Mouse (Mus musculus) CD4-positive, CD25-positive, alpha-beta regulatory T cell, adult 4 months (primary cell): Measurements from ENCODE around the gene Mael. TPM values are rescaled to one million over a fixed set of nuclear protein-coding genes. Genes with fewer than 3 reads are reported as not detected.

Experiments used
- ATAC-seq: one replicate; pipeline ENCODE4 v1.8.0; 2017
- polyA plus RNA-seq, 2 experiments: library from polyadenylated mRNA; unstranded; fragments of 100-300 nt; shearing (Covaris generic); gene quantifications; one replicate each; pipeline ENCODE4 v1.2.1; 2017

Gene Mael
- polyA plus RNA-seq, 2 experiments from 2014 or later: not detected

GRCm38 (mm10) chr1:166152034-166152433, 86.5 kb downstream of the Mael start:
- no peak for ATAC-seq

GRCm38 (mm10) chr1:166151341-166151740, 87.2 kb downstream of the Mael start:
- ATAC-seq: no peak

Other genes with a start within 250 kb of the Mael start
- 10 to 100 TPM; 53.6 to 55.3 TPM for gene Pou2f1, start 236.1 kb downstream of the Mael start, polyA plus RNA-seq
- not detected for gene Dusp27, start 110.8 kb downstream of the Mael start, polyA plus RNA-seq
- gene Gpa33, start 108.5 kb downstream of the Mael start, polyA plus RNA-seq: not detected
- not detected for gene Ildr2, start 15.4 kb upstream of the Mael start, polyA plus RNA-seq
- 10 to 100 TPM; 43.4 to 49.9 TPM for gene Tada1, start 140.3 kb upstream of the Mael start, polyA plus RNA-seq
- 1 to 10 TPM; 2.8 to 5.7 TPM for gene Pogk, start 171.1 kb upstream of the Mael start, polyA plus RNA-seq